Mouse (Mus musculus) olfactory bulb, adult 2 months (tissue): ENCODE results near the gene Ankrd11. TPM values are rescaled to one million over a fixed set of nuclear protein-coding genes. Genes with fewer than 3 reads are reported as not detected.
A peak's percentile ranks its signal among the peaks of the same experiment; 100 is the strongest.

Experiments
- H3K27ac ChIP-seq: fragments of 200-500 bp; 2 replicates; pipeline ENCODE4 v1.5.1; 2012; ENCODE audit warnings: low read depth, low read length; ENCODE audit not compliant: insufficient read depth
- H3K4me1 ChIP-seq: fragments of 200-500 bp; 2 replicates; pipeline ENCODE4 v1.6.1; 2012; ENCODE audit warnings: low read length; ENCODE audit not compliant: control insufficient read depth, insufficient read depth
- H3K4me3 ChIP-seq: fragments of 200-500 bp; 2 replicates; pipeline ENCODE4 v1.5.1; 2012; ENCODE audit warnings: mild to moderate bottlenecking, low read depth, low read length, moderate library complexity; ENCODE audit not compliant: insufficient read depth
- CTCF ChIP-seq: fragments of 200-500 bp; IDR thresholded peaks from 2 replicates; pipeline ENCODE4 v1.5.1; 2012; ENCODE audit warnings: low read depth, mild to moderate bottlenecking, low read length, moderate library complexity; ENCODE audit not compliant: insufficient read depth
- POLR2A ChIP-seq: fragments of 200-500 bp; IDR thresholded peaks from 2 replicates; pipeline ENCODE4 v1.6.1; 2012; ENCODE audit warnings: mild to moderate bottlenecking, low read depth, low read length, moderate library complexity; ENCODE audit not compliant: insufficient read depth
- WGBS: fragments of 180-500 bp; shearing (Covaris S2); methylation state at CpG from one replicate; pipeline ENCODE4 v1.1.7; 2018; 5-methylcytosine and 5-hydroxymethylcytosine counted together
- polyA plus RNA-seq: library from polyadenylated mRNA; stranded (reverse); fragments of >200 nt; gene quantifications from 2 replicates; pipeline ENCODE4 v1.2.4, GENCODE M21; 2012; ENCODE audit warnings: low replicate concordance; ENCODE audit not compliant: missing spikeins, insufficient read depth, insufficient read length

The Ankrd11 gene
- polyA plus RNA-seq, 1 experiment: 219 TPM

DNA sequence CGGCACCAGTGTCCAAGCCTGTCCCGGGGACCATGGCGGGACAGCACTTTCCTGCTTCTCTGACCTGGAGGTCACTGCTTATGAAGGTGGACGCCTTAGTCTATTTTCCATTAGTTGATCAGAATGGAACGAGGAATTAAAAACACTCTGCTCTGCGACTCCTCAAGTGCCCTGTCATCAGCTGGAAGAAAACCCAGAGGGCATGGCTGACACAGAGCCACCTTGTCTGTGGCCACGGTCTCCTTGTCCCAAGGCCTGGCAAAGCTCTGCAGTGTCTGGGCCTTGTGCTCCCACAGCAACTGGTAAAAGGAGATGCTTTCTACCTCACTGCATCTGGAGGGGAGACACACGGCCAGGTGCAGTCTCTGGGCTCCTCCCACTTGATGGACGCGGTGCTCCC, 158.4 kb downstream of the Ankrd11 start:
- H3K4me1 ChIP-seq: no peaks in the 10 kb centered on the region
- TF ChIP-seq CTCF (no peak), POLR2A (no peak)
- 88% methylated on average over 10 of the region's 10 CpGs for WGBS

GRCm38 (mm10) chr8:122880302-122880701, 161.8 kb downstream of the Ankrd11 start:
- Histone ChIP-seq H3K27ac (no peak overlapping the region), H3K4me1 (no peaks in the 10 kb centered on the region), H3K4me3 (no peak overlapping the region)
- no peak for TF ChIP-seq CTCF
- TF ChIP-seq POLR2A: no peak
- WGBS: 69% methylated on average over 3 of the region's 3 CpGs

More for the DNA sequence above, 158.4 kb downstream of the Ankrd11 start:
- Histone ChIP-seq H3K27ac (no peak overlapping the region), H3K4me3 (no peak overlapping the region)

DNA sequence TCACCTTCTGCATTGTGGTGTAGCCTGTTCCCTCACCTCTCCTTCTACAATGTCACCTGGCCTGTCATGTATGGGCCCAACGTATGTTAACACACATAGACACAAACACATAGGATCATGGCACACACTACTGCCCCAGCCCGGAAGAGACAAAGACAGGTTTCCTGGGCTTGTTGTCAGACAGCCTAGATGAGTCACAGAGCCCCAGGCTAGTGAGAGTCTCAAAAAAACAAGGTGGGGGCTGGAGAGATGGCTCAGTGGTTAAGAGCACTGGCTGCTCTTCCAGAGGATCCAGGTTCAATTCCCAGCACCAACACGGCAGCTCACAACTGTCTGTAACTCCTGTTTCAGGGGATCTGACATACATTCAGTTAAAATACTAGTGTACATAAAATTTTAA, 163.8 kb downstream of the Ankrd11 start:
- TF ChIP-seq POLR2A: no peak
- TF ChIP-seq CTCF: no peak
- no peak overlapping the region for H3K27ac ChIP-seq
- WGBS: 74% methylated on average over 3 of the region's 3 CpGs
- H3K4me1 ChIP-seq: no peaks in the 10 kb centered on the region; the same call in 1 of the 2 replicates
- no peak overlapping the region for H3K4me3 ChIP-seq

DNA sequence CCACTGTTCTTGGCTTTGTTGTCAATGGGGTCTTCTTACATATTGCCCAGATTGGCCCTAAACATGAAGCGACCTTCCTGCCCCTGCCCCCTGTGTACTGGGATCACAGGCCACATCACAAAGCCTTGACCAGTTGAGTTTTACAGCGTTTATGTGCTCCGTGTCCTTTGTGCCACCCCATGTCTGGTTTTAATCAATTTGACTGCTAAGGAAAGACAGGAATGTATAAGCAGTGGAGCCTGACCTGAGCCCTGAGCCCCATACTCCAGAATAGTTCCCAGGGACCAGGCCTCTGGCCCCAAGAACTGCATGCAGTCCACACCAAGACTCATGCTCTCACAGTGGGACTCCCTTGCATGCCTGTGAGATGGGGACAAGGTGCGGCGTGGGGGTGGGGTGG, 166.9 kb downstream of the Ankrd11 start:
- TF ChIP-seq POLR2A (no peak), CTCF (no peak)

DNA sequence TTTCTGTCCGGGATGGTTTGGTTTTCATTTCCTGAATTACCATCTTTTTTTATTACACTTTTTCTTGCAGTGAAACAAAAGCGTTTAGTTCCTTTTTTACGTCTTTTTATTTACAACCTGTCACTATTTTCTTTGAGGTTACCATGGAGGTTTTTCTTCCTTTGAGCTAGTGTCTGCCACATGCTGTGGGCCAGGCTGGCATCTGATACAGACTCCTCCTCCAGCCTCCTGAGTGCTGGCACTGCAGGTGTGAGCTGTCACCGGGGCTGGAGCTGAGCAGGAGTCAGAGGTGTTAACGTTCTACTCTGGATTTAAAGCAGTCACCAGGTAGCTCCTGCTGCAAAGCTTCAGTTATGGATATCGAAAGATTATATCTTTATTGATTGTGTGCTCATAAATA, 168.9 kb downstream of the Ankrd11 start:
- TF ChIP-seq CTCF (no peak), POLR2A (no peak)
- H3K4me1 ChIP-seq: peaks cover 3% of the 10 kb centered on the region
- WGBS: 38% methylated on average over 6 of the region's 6 CpGs
- H3K4me3 ChIP-seq: no peak overlapping the region
- no peak overlapping the region for H3K27ac ChIP-seq

More for the DNA sequence above, 166.9 kb downstream of the Ankrd11 start:
- 87% methylated on average over 5 of the region's 5 CpGs for WGBS
- Histone ChIP-seq H3K4me1 (peaks cover 3% of the 10 kb centered on the region), H3K27ac (no peak overlapping the region), H3K4me3 (no peak overlapping the region)

- no peak overlapping the region for H3K4me3 ChIP-seq
- WGBS: 68% methylated on average over 9 of the region's 9 CpGs
- no peak overlapping the region for H3K27ac ChIP-seq
- TF ChIP-seq CTCF (no peak), POLR2A (no peak)
- H3K4me1 ChIP-seq: peaks cover 3% of the 10 kb centered on the region
Observed at GRCm38 (mm10) chr8:122871663-122872062, 170.4 kb downstream of the Ankrd11 start.

DNA sequence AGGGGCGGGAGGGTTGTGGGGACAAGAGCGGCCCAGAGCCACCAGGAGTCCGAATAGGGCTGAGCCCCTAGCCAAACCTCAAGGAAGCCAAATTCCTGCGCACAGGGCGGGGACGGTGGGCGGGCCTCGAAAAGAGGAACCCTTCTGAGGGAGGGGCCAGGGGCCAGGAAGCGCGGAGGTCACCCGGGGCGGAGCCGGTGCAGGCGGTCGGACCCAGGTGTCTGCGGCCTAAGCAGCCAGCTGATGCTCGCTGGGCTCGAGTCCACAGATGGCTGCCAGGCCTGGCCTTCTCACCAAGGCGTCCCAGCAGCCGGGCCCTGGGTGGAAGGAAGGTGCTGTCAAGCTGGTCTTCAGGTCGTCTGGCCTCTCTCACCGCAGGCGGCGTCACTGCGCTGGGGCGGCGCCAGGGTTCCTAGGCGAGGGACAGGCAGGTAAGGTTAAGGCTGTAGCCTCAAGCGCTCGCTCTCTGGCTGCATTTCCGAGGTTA, 171.7 kb downstream of the Ankrd11 start:
- Histone ChIP-seq H3K4me1 (peaks cover 6% of the 10 kb centered on the region), H3K27ac (no peak overlapping the region), H3K4me3 (no peak overlapping the region; the same call in 1 of the 2 replicates)
- 35% methylated on average over 31 of the region's 31 CpGs for WGBS
- no peak for TF ChIP-seq CTCF
- no peak for TF ChIP-seq POLR2A

GRCm38 (mm10) chr8:122867982-122868381, 174.1 kb downstream of the Ankrd11 start:
- TF ChIP-seq CTCF: no peak
- no peak for TF ChIP-seq POLR2A
- H3K4me3 ChIP-seq: no peak overlapping the region
- peaks cover 18% of the 10 kb centered on the region for H3K4me1 ChIP-seq
- 84% methylated on average over 6 of the region's 6 CpGs for WGBS
- H3K27ac ChIP-seq: no peak overlapping the region

- Histone ChIP-seq H3K27ac (no peak overlapping the region), H3K4me3 (no peak overlapping the region), H3K4me1 (peaks cover 18% of the 10 kb centered on the region)
- TF ChIP-seq CTCF (no peak), POLR2A (no peak)
- 67% methylated on average over 8 of the region's 8 CpGs for WGBS
Observed at GRCm38 (mm10) chr8:122866231-122866630, 175.8 kb downstream of the Ankrd11 start.

GRCm38 (mm10) chr8:122865441-122865840, 176.6 kb downstream of the Ankrd11 start:
- no peak for TF ChIP-seq POLR2A
- no peak for TF ChIP-seq CTCF
- no peak overlapping the region for H3K27ac ChIP-seq
- H3K4me3 ChIP-seq: peak overlapping the region; percentile 44
- WGBS: 62% methylated on average over 10 of the region's 10 CpGs
- H3K4me1 ChIP-seq: peaks cover 16% of the 10 kb centered on the region
